Mouse (Mus musculus): Measurements from ENCODE around the gene Olfr859. TPM values are rescaled to one million over a fixed set of nuclear protein-coding genes. Genes with fewer than 3 reads are reported as not detected.

Gene Olfr859
- not detected in 2 replicates for polyA plus RNA-seq (2015; fragmentation: Nextera tagmentation; extraction: Ambion mirVana)

GRCm38 (mm10) chr9:19804606-19805005, at the start of gene Olfr859:
Olfr859 (plus strand) TSS chr9:19804906.

GRCm38 (mm10) chr9:19779983-19780382, 24.7 kb upstream of the Olfr859 start, which contains the start of gene Olfr58:
Olfr58 (plus strand) TSS chr9:19780283.

GRCm38 (mm10) chr9:19849647-19850046, 44.9 kb downstream of the Olfr859 start, which contains the start of gene Olfr860:
Olfr860 (minus strand) TSS chr9:19849747.

Other genes starting within 250 kb of the Olfr859 start
- gene Olfr854, start 237.5 kb upstream of the Olfr859 start, polyA plus RNA-seq (2015; fragmentation: Nextera tagmentation; extraction: Ambion mirVana), result not detected in 2 replicates
- gene Olfr855, start 222.3 kb upstream of the Olfr859 start, polyA plus RNA-seq (2015; fragmentation: Nextera tagmentation; extraction: Ambion mirVana), result not detected in 2 replicates
- 12.7 and 13.9 TPM in 2 replicates for gene Zfp317, start 182.8 kb upstream of the Olfr859 start, polyA plus RNA-seq (2015; fragmentation: Nextera tagmentation; extraction: Ambion mirVana)
- gene Olfr857, start 95.5 kb upstream of the Olfr859 start, polyA plus RNA-seq (2015; fragmentation: Nextera tagmentation; extraction: Ambion mirVana), result not detected in 2 replicates
- gene Olfr58, start 24.6 kb upstream of the Olfr859 start, polyA plus RNA-seq (2015; fragmentation: Nextera tagmentation; extraction: Ambion mirVana), result not detected in 2 replicates
- gene Olfr860, start 44.8 kb downstream of the Olfr859 start, polyA plus RNA-seq (2015; fragmentation: Nextera tagmentation; extraction: Ambion mirVana), result not detected in 2 replicates
- not detected in 2 replicates for gene Olfr862, start 83.1 kb downstream of the Olfr859 start, polyA plus RNA-seq (2015; fragmentation: Nextera tagmentation; extraction: Ambion mirVana)
- 0.24 and 0.33 TPM in 2 replicates for gene Olfr77, start 112.0 kb downstream of the Olfr859 start, polyA plus RNA-seq (2015; fragmentation: Nextera tagmentation; extraction: Ambion mirVana)
- not detected in 2 replicates for gene Olfr866, start 223.1 kb downstream of the Olfr859 start, polyA plus RNA-seq (2015; fragmentation: Nextera tagmentation; extraction: Ambion mirVana)

Measured in adrenal gland, postnatal 0 days (tissue).